Mouse (Mus musculus): ENCODE measurements around the gene Tbc1d20.
"Not testable (repeated sequence)": the region's sequence is repeated elsewhere in the genome, so short reads cannot be mapped to it uniquely, and the experiment has no call there.

Tbc1d20 gene

GRCm38 (mm10) chr2:152293727-152294475 lies at the start of gene Tbc1d20:
Tbc1d20 (plus strand) TSS chr2:152293828.
- peak; percentile 96 for DNase-seq (ENCODE audit: low read depth)

GRCm38 (mm10) chr2:152247213-152247612 lies 46.4 kb upstream of the Tbc1d20 start:
- DNase-seq (ENCODE audit: low read depth) = no peak

GRCm38 (mm10) chr2:152250511-152250910 lies 43.1 kb upstream of the Tbc1d20 start:
- DNase-seq (ENCODE audit: low read depth) = no peak

- DNase-seq (ENCODE audit: low read depth) = no peak
These were observed 33.9 kb upstream of the Tbc1d20 start for GRCm38 (mm10) chr2:152259739-152260138.

- DNase-seq (ENCODE audit: low read depth) = peak; percentile 30
These were observed 20.0 kb upstream of the Tbc1d20 start for GRCm38 (mm10) chr2:152273639-152274038.

- no peak for DNase-seq (ENCODE audit: low read depth)
These were observed 12.2 kb upstream of the Tbc1d20 start for GRCm38 (mm10) chr2:152281407-152281806.

GRCm38 (mm10) chr2:152287560-152287959 lies 6.1 kb upstream of the Tbc1d20 start:
- no peak for DNase-seq (ENCODE audit: low read depth)

GRCm38 (mm10) chr2:152288046-152288445 lies 5.6 kb upstream of the Tbc1d20 start:
- DNase-seq (ENCODE audit: low read depth) = no peak

- DNase-seq (ENCODE audit: low read depth) = not testable (repeated sequence)
These were observed 4.0 kb upstream of the Tbc1d20 start for GRCm38 (mm10) chr2:152289623-152290022.

GRCm38 (mm10) chr2:152292475-152292874 lies 1.2 kb upstream of the Tbc1d20 start:
- no peak for DNase-seq (ENCODE audit: low read depth)

- no peak for DNase-seq (ENCODE audit: low read depth)
These were observed 375 bp upstream of the Tbc1d20 start for GRCm38 (mm10) chr2:152293179-152293726.

- DNase-seq (ENCODE audit: low read depth) = no peak
These were observed 913 bp downstream of the Tbc1d20 start for GRCm38 (mm10) chr2:152294541-152294940.

- no peak for DNase-seq (ENCODE audit: low read depth)
These were observed 9.2 kb downstream of the Tbc1d20 start for GRCm38 (mm10) chr2:152302862-152303261.

GRCm38 (mm10) chr2:152303781-152304180 lies 10.2 kb downstream of the Tbc1d20 start:
- DNase-seq (ENCODE audit: low read depth) = no peak

- DNase-seq (ENCODE audit: low read depth) = no peak
These were observed 11.9 kb downstream of the Tbc1d20 start for GRCm38 (mm10) chr2:152305480-152305879.

- DNase-seq (ENCODE audit: low read depth) = no peak
These were observed 13.6 kb downstream of the Tbc1d20 start for GRCm38 (mm10) chr2:152307186-152307585.

GRCm38 (mm10) chr2:152312996-152313395 lies 19.4 kb downstream of the Tbc1d20 start:
- DNase-seq (ENCODE audit: low read depth) = no peak

- DNase-seq (ENCODE audit: low read depth) = no peak
These were observed 20.3 kb downstream of the Tbc1d20 start for GRCm38 (mm10) chr2:152313926-152314325.

GRCm38 (mm10) chr2:152317054-152317453 lies 23.4 kb downstream of the Tbc1d20 start:
- DNase-seq (ENCODE audit: low read depth) = no peak

- DNase-seq (ENCODE audit: low read depth) = no peak
These were observed 27.9 kb downstream of the Tbc1d20 start for GRCm38 (mm10) chr2:152321558-152321957.

- DNase-seq (ENCODE audit: low read depth) = no peak
These were observed 28.6 kb downstream of the Tbc1d20 start for GRCm38 (mm10) chr2:152322198-152322597.

- no peak for DNase-seq (ENCODE audit: low read depth)
These were observed 30.3 kb downstream of the Tbc1d20 start for GRCm38 (mm10) chr2:152323971-152324370.

- no peak for DNase-seq (ENCODE audit: low read depth)
These were observed 31.2 kb downstream of the Tbc1d20 start for GRCm38 (mm10) chr2:152324842-152325241.

GRCm38 (mm10) chr2:152326157-152326556 lies 32.5 kb downstream of the Tbc1d20 start:
- no peak for DNase-seq (ENCODE audit: low read depth)

Data from naive thymus-derived CD4-positive, alpha-beta T cell, adult 2 months (primary cell).